Mouse (Mus musculus) lung, postnatal 0 days (tissue): ENCODE data around the gene Hdgfl2.

Experiments used
- CTCF ChIP-seq: IDR thresholded peaks from 2 replicates; pipeline ENCODE4 v1.5.1; 2016; ENCODE audit warnings: antibody characterized with exemption, mild to moderate bottlenecking
- EP300 ChIP-seq: IDR thresholded peaks from 2 replicates; pipeline ENCODE4 v1.6.1; 2016; ENCODE audit warnings: antibody characterized with exemption, mild to moderate bottlenecking, control low read depth

DNA sequence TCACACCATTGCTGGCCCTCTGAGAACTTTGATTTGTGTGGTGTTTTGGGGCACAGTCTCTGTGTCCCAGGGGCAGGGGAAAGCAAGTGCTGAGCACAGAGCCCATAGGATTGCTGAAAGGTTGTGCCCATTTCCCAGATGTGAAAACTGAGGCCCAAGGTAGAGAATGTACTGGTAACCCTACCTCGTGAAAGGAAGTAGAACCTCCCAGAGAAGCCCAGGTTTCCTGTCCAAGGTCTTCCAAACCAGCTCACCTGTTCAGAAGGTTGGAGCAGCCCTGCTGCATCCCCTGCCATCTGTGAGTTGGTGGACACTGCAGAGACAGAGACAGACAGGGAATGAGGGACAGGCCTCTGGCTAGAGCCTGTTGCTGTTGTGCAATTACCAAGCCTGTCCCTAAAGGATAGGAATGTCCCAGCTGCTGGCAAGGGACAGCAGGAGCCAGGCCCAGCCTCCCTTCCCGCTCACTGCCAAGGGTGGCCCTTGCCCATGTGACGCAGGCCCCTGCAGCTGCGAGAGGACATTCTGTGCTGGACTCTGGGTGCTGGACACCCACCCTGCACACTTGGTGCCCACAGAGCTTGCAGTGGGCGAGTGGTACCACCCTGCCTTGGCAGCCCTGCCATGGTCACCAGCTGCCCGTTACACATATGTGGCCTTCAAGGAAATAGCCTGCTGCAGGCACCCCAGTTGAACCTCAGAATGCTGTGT lies 29.1 kb downstream of the Hdgfl2 start:
- TF ChIP-seq CTCF = no peak
- peak; percentile 93 for TF ChIP-seq EP300
